Mouse (Mus musculus): ENCODE measurements around the gene B3gnt8.
"Not testable (repeated sequence)": the region's sequence is repeated elsewhere in the genome, so short reads cannot be mapped to it uniquely, and the experiment has no call there.

The B3gnt8 gene

GRCm38 (mm10) chr7:25626509-25627430 lies at the start of gene B3gnt8:
Gene B3gnt8 (plus strand): TSS chr7:25626654.
- no peak for DNase-seq (ENCODE audit: low spot score)

GRCm38 (mm10) chr7:25576793-25577437 lies 49.5 kb upstream of the B3gnt8 start:
- not testable (repeated sequence) for DNase-seq (ENCODE audit: low spot score)

DNA sequence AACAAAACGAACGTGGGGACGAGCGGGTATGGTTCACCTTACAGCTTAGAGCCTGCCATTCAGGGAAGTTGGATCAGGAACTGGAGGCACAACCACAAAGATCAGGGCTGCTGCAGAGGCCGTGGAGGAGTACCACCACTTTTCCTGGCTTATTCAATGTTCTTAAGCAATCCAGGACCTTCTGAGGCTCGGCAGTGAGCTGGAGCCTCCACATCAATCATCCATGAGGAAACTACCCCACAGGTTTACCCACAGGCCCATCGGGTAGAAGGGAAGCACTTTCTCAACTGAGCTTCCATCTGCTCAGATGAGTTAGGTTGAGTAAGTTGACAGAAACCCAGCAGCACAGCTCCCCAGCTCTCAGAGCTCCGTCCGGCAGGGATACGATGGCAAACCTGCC lies 47.0 kb upstream of the B3gnt8 start:
- DNase-seq (ENCODE audit: low spot score), result no peak

- DNase-seq (ENCODE audit: low spot score), result no peak
Observed at GRCm38 (mm10) chr7:25582301-25582810, 44.1 kb upstream of the B3gnt8 start.

- no peak for DNase-seq (ENCODE audit: low spot score)
Observed at GRCm38 (mm10) chr7:25584651-25585050, 41.8 kb upstream of the B3gnt8 start.

DNA sequence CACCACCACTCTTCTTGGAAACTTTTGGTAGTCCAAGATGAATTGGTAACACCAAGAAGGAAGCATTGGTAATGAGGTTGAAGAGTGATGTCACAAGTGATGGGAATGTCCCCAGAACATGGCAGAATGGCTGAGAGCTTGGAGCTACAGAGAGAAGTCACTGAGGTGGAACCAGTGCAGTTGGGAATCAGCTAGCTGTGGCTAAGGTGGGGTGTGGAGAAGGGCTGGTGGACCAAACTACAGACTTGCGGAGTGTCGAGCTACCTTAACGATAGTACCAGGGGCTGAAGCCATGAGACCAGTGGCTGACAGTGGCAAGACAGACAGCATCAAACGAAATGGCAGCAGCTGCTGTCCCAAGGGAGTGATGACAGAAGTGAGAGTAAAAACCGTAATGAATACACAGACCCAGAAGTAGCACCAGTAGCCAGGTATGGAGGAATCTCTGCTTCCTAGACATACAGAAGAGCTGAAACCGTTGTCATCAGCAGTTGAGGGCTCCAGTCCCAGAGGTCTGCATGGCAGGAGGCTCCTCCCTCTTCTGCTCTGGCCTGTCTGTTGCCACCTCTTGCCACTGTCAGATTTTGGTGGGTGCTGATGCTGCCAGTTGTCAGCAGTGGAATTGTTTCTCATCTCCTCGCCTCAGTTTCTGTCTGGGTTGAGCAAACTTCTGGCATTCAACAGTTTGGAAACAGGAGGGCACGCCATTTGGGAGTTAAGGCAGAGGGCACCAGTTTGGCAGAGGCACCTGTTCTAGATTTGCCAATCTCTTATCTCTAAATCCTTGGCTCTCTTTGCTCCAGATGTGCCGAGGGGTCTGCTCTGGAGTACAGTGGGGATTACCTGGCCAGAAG lies 40.9 kb upstream of the B3gnt8 start:
- DNase-seq (ENCODE audit: low spot score), result no peak

DNA sequence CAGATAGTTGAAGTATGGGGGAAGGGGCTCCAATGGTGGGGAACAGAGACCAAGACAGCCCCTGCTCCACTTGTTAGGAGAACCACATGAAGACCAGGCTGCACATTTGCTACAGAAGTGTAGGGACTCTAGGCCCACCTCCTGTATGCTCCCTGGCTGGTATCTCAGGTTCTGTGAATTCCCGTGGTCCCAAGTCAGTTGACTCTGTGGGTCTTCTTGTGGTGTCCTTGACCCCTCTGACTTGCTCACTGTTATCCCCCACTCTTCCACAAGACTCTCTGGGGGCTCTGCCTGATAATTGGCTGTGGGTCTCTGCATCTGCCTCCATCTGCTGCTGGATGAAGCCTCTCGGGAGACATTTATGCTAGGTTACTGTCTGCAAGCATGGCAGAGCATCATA lies 35.2 kb upstream of the B3gnt8 start:
- DNase-seq (ENCODE audit: low spot score), result no peak

DNA sequence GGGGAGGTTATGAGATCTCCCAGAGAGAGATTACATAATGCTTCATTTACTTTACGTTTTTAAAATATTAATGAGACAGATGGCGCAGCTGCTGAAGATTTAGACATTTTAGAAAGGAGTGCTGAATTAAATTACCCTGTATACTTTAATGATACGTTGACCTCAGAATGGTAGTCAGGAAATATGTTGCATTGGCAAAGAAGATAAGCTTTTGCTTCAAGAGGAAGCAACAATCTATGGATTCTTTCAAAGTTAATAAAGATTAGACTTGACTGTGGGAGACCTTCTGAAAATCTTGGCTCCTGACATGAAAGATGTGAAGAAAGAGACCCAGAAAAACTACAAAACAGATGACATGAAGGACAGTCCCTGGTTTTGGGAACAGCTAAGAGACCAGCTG lies 32.6 kb upstream of the B3gnt8 start:
- DNase-seq (ENCODE audit: low spot score), result no peak

GRCm38 (mm10) chr7:25599663-25600062 lies 26.8 kb upstream of the B3gnt8 start:
- DNase-seq (ENCODE audit: low spot score), result peak; percentile 68

GRCm38 (mm10) chr7:25600666-25601065 lies 25.8 kb upstream of the B3gnt8 start:
- no peak for DNase-seq (ENCODE audit: low spot score)

DNA sequence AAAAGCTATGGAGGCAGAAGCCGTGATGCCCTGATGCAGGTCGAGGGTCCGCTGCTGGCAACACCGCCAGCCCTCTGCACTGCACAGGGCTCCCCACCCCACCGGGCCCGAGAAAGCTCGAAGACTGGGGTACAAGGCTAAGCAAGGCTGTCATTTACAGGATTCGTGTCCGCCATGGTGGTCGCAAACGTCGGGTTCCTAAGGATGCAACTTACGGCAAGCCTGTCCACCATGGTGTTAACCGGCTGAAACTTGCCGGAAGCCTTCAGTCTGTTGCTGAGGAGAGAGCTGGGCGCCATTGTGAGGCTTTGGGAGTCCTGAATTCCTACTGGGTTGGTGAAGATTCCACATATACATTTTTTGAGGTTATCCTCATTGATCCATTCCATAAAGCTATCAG lies 25.1 kb upstream of the B3gnt8 start:
- no peak for DNase-seq (ENCODE audit: low spot score)

GRCm38 (mm10) chr7:25606625-25607063 lies 19.8 kb upstream of the B3gnt8 start:
- DNase-seq (ENCODE audit: low spot score), result no peak

GRCm38 (mm10) chr7:25607196-25607595 lies 19.3 kb upstream of the B3gnt8 start:
- DNase-seq (ENCODE audit: low spot score), result no peak

DNA sequence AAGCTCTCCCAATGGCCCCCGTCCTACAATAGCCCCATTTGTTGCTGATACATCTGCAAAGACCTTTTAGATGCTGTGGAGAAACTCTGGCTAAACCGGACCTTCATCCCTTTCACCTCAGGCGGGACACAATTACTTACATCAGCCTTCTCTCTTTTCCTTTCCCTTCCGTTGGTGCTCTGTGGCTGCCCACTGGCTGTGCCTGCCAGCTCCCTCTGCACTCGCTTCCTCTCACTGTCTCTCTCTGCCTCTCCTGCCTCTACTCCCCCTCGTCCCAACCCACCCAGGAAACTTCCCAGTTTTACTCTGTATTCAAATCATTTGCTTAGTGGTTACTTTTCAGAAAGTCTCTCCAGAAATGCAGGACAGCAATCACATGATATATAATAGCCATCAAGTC lies 16.4 kb upstream of the B3gnt8 start:
- DNase-seq (ENCODE audit: low spot score), result no peak

DNA sequence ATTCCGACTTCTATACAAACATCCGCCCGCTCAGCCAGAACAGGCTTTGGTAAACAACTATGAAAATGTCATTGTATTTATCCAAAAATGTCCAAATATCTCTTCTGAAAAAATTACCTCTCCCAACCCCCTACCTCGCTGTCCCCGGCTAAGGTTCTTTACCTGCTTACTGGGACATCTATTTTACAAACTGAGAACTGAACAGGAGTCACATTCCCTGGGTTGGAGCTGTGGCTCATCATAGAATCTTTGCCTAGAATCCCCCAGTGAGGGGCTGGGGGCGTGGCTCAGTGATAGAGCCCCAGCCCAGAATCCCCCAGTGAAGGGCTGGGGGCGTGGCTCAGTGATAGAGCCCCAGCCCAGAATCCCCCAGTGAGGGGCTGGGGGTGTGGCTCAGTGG lies 15.0 kb upstream of the B3gnt8 start:
- no peak for DNase-seq (ENCODE audit: low spot score)

GRCm38 (mm10) chr7:25614086-25614485 lies 12.4 kb upstream of the B3gnt8 start:
- DNase-seq (ENCODE audit: low spot score), result no peak

GRCm38 (mm10) chr7:25614831-25615705 lies 11.4 kb upstream of the B3gnt8 start:
- no peak for DNase-seq (ENCODE audit: low spot score)

DNA sequence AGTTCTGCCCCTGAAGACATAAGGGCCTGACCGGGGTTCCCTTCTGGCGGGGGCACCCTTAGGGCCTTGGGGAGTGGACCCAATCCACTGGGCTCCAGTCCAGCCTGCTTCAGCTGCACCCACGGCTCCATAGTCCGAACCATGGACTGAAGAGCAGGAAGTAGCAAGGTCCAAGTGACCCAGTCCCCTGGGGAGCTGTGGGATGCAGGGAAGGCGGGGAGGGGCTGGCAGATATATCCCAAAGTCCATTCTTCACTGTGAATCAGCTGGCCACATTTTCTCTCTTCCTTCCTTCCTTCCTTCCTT lies 10.8 kb upstream of the B3gnt8 start, which contains the start of gene Erich4:
TSS of gene Erich4 (minus strand) at position 187 of the 306 bp plus-strand sequence.
- no peak for DNase-seq (ENCODE audit: low spot score)

DNA sequence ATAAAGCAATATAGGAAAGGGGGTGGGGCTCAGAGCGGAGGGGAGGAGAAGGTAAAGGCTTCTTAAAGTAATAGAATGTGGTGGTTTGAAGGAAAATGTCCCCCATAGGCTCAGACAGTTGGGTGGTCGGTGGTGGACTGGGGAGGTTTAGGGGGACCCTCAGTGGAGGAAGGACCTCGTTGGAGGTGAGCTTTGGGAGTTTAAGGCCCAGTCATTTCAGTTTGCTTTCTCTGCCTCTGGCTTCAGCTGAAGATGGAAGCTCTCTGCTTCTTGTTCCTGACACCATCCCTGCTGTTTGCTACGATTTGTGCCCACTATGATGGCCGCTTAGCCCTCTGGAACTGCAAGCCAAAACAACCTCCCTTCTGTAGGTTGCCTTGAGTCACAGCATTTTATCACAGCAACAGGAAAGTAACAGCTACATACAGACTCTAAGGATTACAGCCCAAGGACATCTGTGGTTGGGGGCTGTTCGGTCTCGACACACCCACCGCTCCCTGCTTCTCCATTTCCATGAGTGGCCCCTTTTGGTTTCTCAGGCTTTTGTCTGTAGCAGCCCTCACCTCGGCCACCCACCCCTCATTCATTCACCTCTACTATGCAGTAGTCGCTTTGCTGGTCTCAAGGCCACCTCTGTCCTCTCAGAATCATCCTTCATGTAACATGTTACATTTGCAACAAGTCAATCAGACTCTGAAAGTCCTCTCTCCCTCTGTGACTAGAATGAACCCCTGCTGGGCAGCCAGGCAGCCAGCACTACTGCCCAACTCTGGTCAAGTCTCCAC lies 8.9 kb upstream of the B3gnt8 start:
- no peak for DNase-seq (ENCODE audit: low spot score)
